Mouse (Mus musculus): Measurements from ENCODE around the gene Lhfpl2. TPM values are rescaled to one million over a fixed set of nuclear protein-coding genes. Genes with fewer than 3 reads are reported as not detected.

The Lhfpl2 gene
- polyA plus RNA-seq, 1 experiment from 2014 or later, result 6.8 TPM

- no peak for ATAC-seq (ENCODE audit: low FRiP score, low TSS enrichment)
- Histone ChIP-seq H3K27ac (replicated peaks) (no peak overlapping the region), H3K4me3 (ENCODE audit: low read depth, low read length) (no peak overlapping the region), H3K36me3 (ENCODE audit: control insufficient read depth, insufficient read depth, low read length) (no peaks in the 10 kb centered on the region), H3K4me2 (replicated peaks; ENCODE audit: low read depth) (no peak overlapping the region), H3K27me3 (ENCODE audit: control insufficient read depth, insufficient read depth, low read length) (no peaks in the 10 kb centered on the region), H3K4me1 (replicated peaks; ENCODE audit: control insufficient read depth, insufficient read depth) (no peaks in the 10 kb centered on the region), H3K9ac (ENCODE audit: low read length) (no peak overlapping the region), H3K9me3 (ENCODE audit: control insufficient read depth, low read length) (no peaks in the 10 kb centered on the region)
- TF ChIP-seq CTCF (IDR thresholded peaks at IDR 0.05; ENCODE audit: low read depth) (no peak), EP300 (optimal IDR thresholded peaks at IDR 0.05) (no peak)
- WGBS, result 95% methylated on average over 10 of the region's 10 CpGs
- no peak for DNase-seq (ENCODE audit: low spot score)
Observed at GRCm38 (mm10) chr13:94117522-94117921, 59.9 kb downstream of the Lhfpl2 start.

GRCm38 (mm10) chr13:94118091-94118490 is 60.5 kb downstream of the Lhfpl2 start:
- Histone ChIP-seq H3K27me3 (ENCODE audit: control insufficient read depth, insufficient read depth, low read length) (no peaks in the 10 kb centered on the region), H3K4me1 (replicated peaks; ENCODE audit: control insufficient read depth, insufficient read depth) (no peaks in the 10 kb centered on the region), H3K27ac (replicated peaks) (no peak overlapping the region), H3K36me3 (ENCODE audit: control insufficient read depth, insufficient read depth, low read length) (no peaks in the 10 kb centered on the region), H3K9ac (ENCODE audit: low read length) (no peak overlapping the region), H3K9me3 (ENCODE audit: control insufficient read depth, low read length) (no peaks in the 10 kb centered on the region), H3K4me2 (replicated peaks; ENCODE audit: low read depth) (no peak overlapping the region), H3K4me3 (ENCODE audit: low read depth, low read length) (no peak overlapping the region)
- 100% methylated on average over 1 of the region's 1 CpGs for WGBS
- DNase-seq (ENCODE audit: low spot score) (no peak), ATAC-seq (ENCODE audit: low FRiP score, low TSS enrichment) (no peak)
- TF ChIP-seq EP300 (optimal IDR thresholded peaks at IDR 0.05) (no peak), CTCF (IDR thresholded peaks at IDR 0.05; ENCODE audit: low read depth) (peak; percentile 59)

GRCm38 (mm10) chr13:94119309-94119708 is 61.7 kb downstream of the Lhfpl2 start:
- Histone ChIP-seq H3K9ac (ENCODE audit: low read length) (no peak overlapping the region), H3K27ac (replicated peaks) (no peak overlapping the region), H3K9me3 (ENCODE audit: control insufficient read depth, low read length) (no peaks in the 10 kb centered on the region), H3K4me2 (replicated peaks; ENCODE audit: low read depth) (no peak overlapping the region), H3K27me3 (ENCODE audit: control insufficient read depth, insufficient read depth, low read length) (no peaks in the 10 kb centered on the region), H3K4me3 (ENCODE audit: low read depth, low read length) (no peak overlapping the region), H3K36me3 (ENCODE audit: control insufficient read depth, insufficient read depth, low read length) (no peaks in the 10 kb centered on the region), H3K4me1 (replicated peaks; ENCODE audit: control insufficient read depth, insufficient read depth) (no peaks in the 10 kb centered on the region)
- DNase-seq (ENCODE audit: low spot score) (no peak), ATAC-seq (ENCODE audit: low FRiP score, low TSS enrichment) (no peak)
- TF ChIP-seq CTCF (IDR thresholded peaks at IDR 0.05; ENCODE audit: low read depth) (no peak), EP300 (optimal IDR thresholded peaks at IDR 0.05) (no peak)
- 79% methylated on average over 5 of the region's 5 CpGs for WGBS

- WGBS, result 71% methylated on average over 16 of the region's 16 CpGs
- no peaks in the 10 kb centered on the region for H3K9me3 ChIP-seq (ENCODE audit: control insufficient read depth, low read length)
- ATAC-seq (ENCODE audit: low FRiP score, low TSS enrichment) (no peak), DNase-seq (ENCODE audit: low spot score) (no peak)
- no peaks in the 10 kb centered on the region for H3K36me3 ChIP-seq (ENCODE audit: control insufficient read depth, insufficient read depth, low read length)
- H3K27me3 ChIP-seq (ENCODE audit: control insufficient read depth, insufficient read depth, low read length), result no peaks in the 10 kb centered on the region
- TF ChIP-seq CTCF (IDR thresholded peaks at IDR 0.05; ENCODE audit: low read depth) (no peak), EP300 (optimal IDR thresholded peaks at IDR 0.05) (no peak)
- H3K9ac ChIP-seq (ENCODE audit: low read length), result no peak overlapping the region
- H3K4me3 ChIP-seq (ENCODE audit: low read depth, low read length), result no peak overlapping the region
- no peak overlapping the region for H3K27ac ChIP-seq (replicated peaks)
- H3K4me1 ChIP-seq (replicated peaks; ENCODE audit: control insufficient read depth, insufficient read depth), result no peaks in the 10 kb centered on the region
- H3K4me2 ChIP-seq (replicated peaks; ENCODE audit: low read depth), result no peak overlapping the region
Observed at GRCm38 (mm10) chr13:94122703-94123592, 65.4 kb downstream of the Lhfpl2 start.

- DNase-seq (ENCODE audit: low spot score) (no peak), ATAC-seq (ENCODE audit: low FRiP score, low TSS enrichment) (no peak)
- Histone ChIP-seq H3K4me2 (replicated peaks; ENCODE audit: low read depth) (no peak overlapping the region), H3K9ac (ENCODE audit: low read length) (no peak overlapping the region), H3K4me1 (replicated peaks; ENCODE audit: control insufficient read depth, insufficient read depth) (no peaks in the 10 kb centered on the region; the same call in 1 of the 2 replicates), H3K27ac (replicated peaks) (no peak overlapping the region), H3K9me3 (ENCODE audit: control insufficient read depth, low read length) (no peaks in the 10 kb centered on the region), H3K36me3 (ENCODE audit: control insufficient read depth, insufficient read depth, low read length) (no peaks in the 10 kb centered on the region), H3K27me3 (ENCODE audit: control insufficient read depth, insufficient read depth, low read length) (no peaks in the 10 kb centered on the region), H3K4me3 (ENCODE audit: low read depth, low read length) (no peak overlapping the region)
- 70% methylated on average over 7 of the region's 7 CpGs for WGBS
- no peak for TF ChIP-seq EP300 (optimal IDR thresholded peaks at IDR 0.05)
- TF ChIP-seq CTCF (IDR thresholded peaks at IDR 0.05; ENCODE audit: low read depth), result no peak
Observed at GRCm38 (mm10) chr13:94130394-94130793, 72.8 kb downstream of the Lhfpl2 start.

- TF ChIP-seq EP300 (optimal IDR thresholded peaks at IDR 0.05) (no peak), CTCF (IDR thresholded peaks at IDR 0.05; ENCODE audit: low read depth) (no peak)
- Histone ChIP-seq H3K4me1 (replicated peaks; ENCODE audit: control insufficient read depth, insufficient read depth) (peaks cover 2% of the 10 kb centered on the region; the same call in 1 of the 2 replicates), H3K9me3 (ENCODE audit: control insufficient read depth, low read length) (no peaks in the 10 kb centered on the region), H3K4me3 (ENCODE audit: low read depth, low read length) (no peak overlapping the region), H3K27ac (replicated peaks) (no peak overlapping the region), H3K27me3 (ENCODE audit: control insufficient read depth, insufficient read depth, low read length) (no peaks in the 10 kb centered on the region), H3K4me2 (replicated peaks; ENCODE audit: low read depth) (no peak overlapping the region), H3K9ac (ENCODE audit: low read length) (no peak overlapping the region), H3K36me3 (ENCODE audit: control insufficient read depth, insufficient read depth, low read length) (no peaks in the 10 kb centered on the region)
- DNase-seq (ENCODE audit: low spot score) (no peak), ATAC-seq (ENCODE audit: low FRiP score, low TSS enrichment) (no peak)
- 67% methylated on average over 4 of the region's 4 CpGs for WGBS
Observed at GRCm38 (mm10) chr13:94131135-94131534, 73.5 kb downstream of the Lhfpl2 start.
